Mouse (Mus musculus) R1 (cell line): ENCODE results near the gene Ovol1.

ENCODE experiments used
- DNase-seq: peaks from one replicate; pipeline ENCODE4 v3.0.0-alpha.2; 2018; ENCODE audit warnings: low read depth, low spot score

The Ovol1 gene

GRCm38 (mm10) chr19:5560457-5561041 lies at the start of gene Ovol1:
Gene Ovol1, minus strand, starts transcription at chr19:5560646.
- peak; percentile 41 for DNase-seq

- peak; percentile 95 for DNase-seq
Measured at GRCm38 (mm10) chr19:5609547-5610404, 49.3 kb upstream of the Ovol1 start, which contains the start of gene Kat5. Gene Kat5, minus strand, starts transcription at chr19:5610237.

- no peak for DNase-seq
Measured at GRCm38 (mm10) chr19:5609171-5609546, 48.7 kb upstream of the Ovol1 start.

GRCm38 (mm10) chr19:5608707-5609106 lies 48.3 kb upstream of the Ovol1 start:
- no peak for DNase-seq

- DNase-seq, result no peak
Measured at GRCm38 (mm10) chr19:5607705-5608410, 47.4 kb upstream of the Ovol1 start.

GRCm38 (mm10) chr19:5606196-5606595 lies 45.8 kb upstream of the Ovol1 start:
- peak; percentile 60 for DNase-seq

- no peak for DNase-seq
Measured at GRCm38 (mm10) chr19:5605126-5605525, 44.7 kb upstream of the Ovol1 start.

- no peak for DNase-seq
Measured at GRCm38 (mm10) chr19:5603664-5604063, 43.2 kb upstream of the Ovol1 start.

GRCm38 (mm10) chr19:5601752-5602541 lies 41.5 kb upstream of the Ovol1 start, which contains the start of gene Rnaseh2c:
Gene Rnaseh2c, plus strand, starts transcription at chr19:5601873.
- DNase-seq, result peak; percentile 94

- DNase-seq, result no peak
Measured at GRCm38 (mm10) chr19:5599224-5599623, 38.8 kb upstream of the Ovol1 start.

GRCm38 (mm10) chr19:5591888-5592287 lies 31.4 kb upstream of the Ovol1 start:
- no peak for DNase-seq

- no peak for DNase-seq
Measured at GRCm38 (mm10) chr19:5589159-5589558, 28.7 kb upstream of the Ovol1 start.

GRCm38 (mm10) chr19:5581995-5582394 lies 21.5 kb upstream of the Ovol1 start:
- no peak for DNase-seq

- DNase-seq, result peak; percentile 81
Measured at GRCm38 (mm10) chr19:5580776-5581175, 20.3 kb upstream of the Ovol1 start.

GRCm38 (mm10) chr19:5579971-5580370 lies 19.5 kb upstream of the Ovol1 start:
- peak; percentile 99 for DNase-seq

- DNase-seq, result no peak
Measured at GRCm38 (mm10) chr19:5575336-5575735, 14.9 kb upstream of the Ovol1 start.

- peak; percentile 63 for DNase-seq
Measured at GRCm38 (mm10) chr19:5572331-5573125, 12.1 kb upstream of the Ovol1 start.

GRCm38 (mm10) chr19:5571831-5572230 lies 11.4 kb upstream of the Ovol1 start:
- DNase-seq, result no peak

GRCm38 (mm10) chr19:5570353-5571246 lies 10.2 kb upstream of the Ovol1 start:
- DNase-seq, result no peak

GRCm38 (mm10) chr19:5569521-5569920 lies 9.1 kb upstream of the Ovol1 start:
- DNase-seq, result no peak
